Mouse (Mus musculus): Measurements from ENCODE around the gene Fam151a.

DNA sequence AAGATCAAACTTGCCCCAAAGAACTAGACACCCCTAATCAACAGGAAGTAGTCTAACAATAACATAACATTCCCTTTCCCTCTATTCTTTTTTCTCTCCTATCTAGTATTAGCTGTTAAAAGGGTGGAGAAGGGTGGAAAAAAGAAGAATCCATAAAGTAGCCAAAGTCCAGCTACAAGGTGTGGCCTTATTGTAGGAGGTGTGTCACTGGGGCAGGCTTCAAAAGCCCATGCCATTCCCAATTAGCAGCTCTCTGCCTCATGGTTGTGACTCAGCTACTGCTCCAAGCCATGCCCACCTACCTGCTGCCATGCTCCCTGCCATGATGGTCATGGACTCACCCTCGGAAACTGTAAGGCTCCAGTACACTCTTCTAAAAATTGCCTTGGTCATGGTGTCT, 38.9 kb downstream of the Fam151a start:
- TF ChIP-seq POLR2A (IDR thresholded peaks at IDR 0.05; ENCODE audit: insufficient read length, low read depth) (no peak), E2F4 (IDR thresholded peaks at IDR 0.05; ENCODE audit: insufficient read depth) (no peak), MYOD1 (IDR thresholded peaks at IDR 0.05; ENCODE audit: control insufficient read depth in 1 of 3, insufficient read length in 2 of 3, low read depth in 2 of 3) (no peak), TCF12 (IDR thresholded peaks at IDR 0.05; ENCODE audit: insufficient read depth, poor library complexity, severe bottlenecking) (no peak), POLR2AphosphoS2 (IDR thresholded peaks at IDR 0.05; ENCODE audit: insufficient read length, low read depth) (no peak), USF1 (IDR thresholded peaks at IDR 0.05; ENCODE audit: low read depth) (no peak)
